Mouse (Mus musculus) stomach, embryonic 16.5 days (tissue): ENCODE measurements around the gene Spa17. TPM values are rescaled to one million over a fixed set of nuclear protein-coding genes. Genes with fewer than 3 reads are reported as not detected.
A peak's percentile ranks its signal among the peaks of the same experiment; 100 is the strongest.

Experiments
- ATAC-seq: fragments of 200-750 bp; cut with Nextera tagmentation; 2 replicates; pipeline ENCODE4 v1.8.0; 2017; ENCODE audit warnings: moderate number of reproducible peaks, moderate TSS enrichment; ENCODE audit not compliant: insufficient read depth, low FRiP score
- H3K27ac ChIP-seq: fragments of 300-500 bp; sonication (generic); 2 replicates; pipeline ENCODE4 v1.5.1; 2014; ENCODE audit warnings: low read length
- H3K27me3 ChIP-seq: fragments of 300-500 bp; sonication (generic); 2 replicates; pipeline ENCODE4 v1.6.1; 2014; ENCODE audit warnings: low read length, control low read depth, mixed read lengths; ENCODE audit not compliant: control insufficient read depth, insufficient read depth
- H3K36me3 ChIP-seq: fragments of 300-500 bp; sonication (generic); 2 replicates; pipeline ENCODE4 v1.6.1; 2014; ENCODE audit warnings: low read length; ENCODE audit not compliant: control insufficient read depth, insufficient read depth
- H3K4me1 ChIP-seq: fragments of 300-500 bp; sonication (generic); 2 replicates; pipeline ENCODE4 v1.6.1; 2014; ENCODE audit warnings: low read length, control low read depth, mixed read lengths; ENCODE audit not compliant: control insufficient read depth, insufficient read depth
- H3K4me2 ChIP-seq: fragments of 300-500 bp; sonication (generic); 2 replicates; pipeline ENCODE4 v1.6.1; 2014; ENCODE audit warnings: low read depth, low read length, mixed read lengths
- H3K4me3 ChIP-seq: fragments of 300-500 bp; sonication (generic); replicated peaks from 2 replicates; pipeline ENCODE4 v1.5.1; 2014; ENCODE audit warnings: mild to moderate bottlenecking, low read length
- H3K9ac ChIP-seq: fragments of 300-500 bp; sonication (generic); 2 replicates; pipeline ENCODE4 v1.6.1; 2014; ENCODE audit warnings: low read length
- H3K9me3 ChIP-seq: fragments of 300-500 bp; sonication (generic); replicated peaks from 2 replicates; pipeline ENCODE4 v1.6.1; 2016; ENCODE audit warnings: low read length, control low read depth; ENCODE audit not compliant: control insufficient read depth
- WGBS: fragments of 180-500 bp; shearing (Covaris S2); extraction: QIAGEN DNeasy Blood & Tissue Kit; methylation state at CpG from one replicate; pipeline ENCODE4 v1.1.7; 2014; 5-methylcytosine and 5-hydroxymethylcytosine counted together
- polyA plus RNA-seq: library from polyadenylated mRNA; unstranded; fragments of >200 nt; fragmentation: Nextera tagmentation; extraction: Ambion mirVana; gene quantifications from 2 replicates; pipeline ENCODE4 v1.2.1, GENCODE M21; 2015

The Spa17 gene
- polyA plus RNA-seq, 1 experiment from 2014 or later: 5.7 TPM

DNA sequence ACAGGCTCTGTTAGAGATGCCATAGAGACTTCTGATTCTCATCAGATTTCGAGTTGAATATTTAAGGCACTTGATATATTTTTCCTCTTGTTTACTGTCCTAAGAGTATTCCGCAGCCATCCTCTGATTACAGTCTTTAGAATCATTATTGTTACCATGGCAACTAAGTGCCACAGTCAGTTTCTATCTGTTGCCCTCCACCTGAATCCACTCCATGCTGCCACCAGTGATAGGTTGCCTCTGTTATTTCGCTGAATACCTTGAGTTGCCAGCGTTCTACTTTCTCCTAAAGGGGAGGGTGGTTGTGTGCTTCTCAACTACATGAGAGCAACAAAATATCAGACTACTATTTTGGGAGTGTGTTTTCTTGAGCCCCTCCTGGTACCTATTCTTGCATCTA is 26.8 kb downstream of the Spa17 start:
- H3K36me3 ChIP-seq: no peaks in the 10 kb centered on the region
- H3K27me3 ChIP-seq: no peaks in the 10 kb centered on the region
- 68% methylated on average over 4 of the region's 4 CpGs for WGBS
- H3K4me1 ChIP-seq: no peaks in the 10 kb centered on the region
- no peaks in the 10 kb centered on the region for H3K9me3 ChIP-seq
- no peak overlapping the region for H3K27ac ChIP-seq
- ATAC-seq: no peak
- H3K4me3 ChIP-seq: no peak overlapping the region
- no peak overlapping the region for H3K9ac ChIP-seq
- no peak overlapping the region for H3K4me2 ChIP-seq

GRCm38 (mm10) chr9:37583594-37583993 is 29.9 kb downstream of the Spa17 start:
- ATAC-seq: no peak

GRCm38 (mm10) chr9:37576436-37576930 is 37.0 kb downstream of the Spa17 start:
- Histone ChIP-seq H3K27me3 (no peaks in the 10 kb centered on the region), H3K36me3 (no peaks in the 10 kb centered on the region), H3K4me2 (no peak overlapping the region), H3K9me3 (no peaks in the 10 kb centered on the region), H3K9ac (no peak overlapping the region), H3K27ac (no peak overlapping the region), H3K4me1 (no peaks in the 10 kb centered on the region), H3K4me3 (no peak overlapping the region)
- 32% methylated on average over 14 of the region's 14 CpGs for WGBS
- ATAC-seq: no peak

More at GRCm38 (mm10) chr9:37583594-37583993, 29.9 kb downstream of the Spa17 start:
- Histone ChIP-seq H3K4me2 (no peak overlapping the region), H3K4me1 (no peaks in the 10 kb centered on the region), H3K36me3 (no peaks in the 10 kb centered on the region), H3K27ac (no peak overlapping the region), H3K4me3 (no peak overlapping the region), H3K9me3 (no peaks in the 10 kb centered on the region), H3K27me3 (no peaks in the 10 kb centered on the region), H3K9ac (no peak overlapping the region)
- WGBS: 87% methylated on average over 5 of the region's 5 CpGs

DNA sequence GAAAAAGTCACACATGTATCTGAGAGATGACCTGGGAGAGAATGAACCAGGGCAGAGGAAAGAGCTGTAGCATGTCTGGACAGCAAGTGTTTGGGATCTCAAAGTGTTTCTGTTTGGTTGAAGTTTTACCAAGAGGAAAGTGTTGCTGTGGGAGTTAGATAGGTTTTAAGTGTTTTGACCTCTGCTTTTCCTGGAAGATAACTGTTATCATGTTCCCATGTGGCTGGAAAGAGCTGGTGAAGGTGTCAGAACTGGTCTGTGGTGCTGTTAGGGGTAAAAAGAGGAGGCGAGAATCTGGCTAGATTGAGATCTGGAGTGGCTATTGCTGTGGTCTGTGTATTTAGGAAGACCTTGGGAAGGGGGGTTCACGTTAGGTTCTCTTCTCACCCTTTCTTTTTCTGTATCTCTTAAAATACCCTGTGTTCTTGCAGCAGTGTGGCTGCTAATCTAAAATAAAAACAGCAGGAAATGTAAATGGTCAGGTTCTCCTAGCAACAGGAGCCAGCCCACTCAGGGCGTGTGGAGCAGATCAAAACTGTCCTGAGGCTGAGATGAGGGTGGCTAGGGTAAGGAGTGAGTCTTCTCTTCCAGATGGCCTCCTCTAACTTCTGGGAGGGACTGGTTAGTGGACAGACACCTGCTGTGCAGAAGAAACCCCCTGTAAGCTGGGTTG is 41.2 kb downstream of the Spa17 start:
- Histone ChIP-seq H3K27me3 (no peaks in the 10 kb centered on the region), H3K4me2 (no peak overlapping the region), H3K36me3 (no peaks in the 10 kb centered on the region), H3K27ac (no peak overlapping the region), H3K9me3 (no peaks in the 10 kb centered on the region), H3K4me3 (no peak overlapping the region), H3K9ac (no peak overlapping the region), H3K4me1 (peaks cover 15% of the 10 kb centered on the region)
- WGBS: 41% methylated on average over 3 of the region's 3 CpGs
- ATAC-seq: no peak

GRCm38 (mm10) chr9:37569231-37569835 is 44.2 kb downstream of the Spa17 start:
- Histone ChIP-seq H3K27me3 (no peaks in the 10 kb centered on the region), H3K36me3 (no peaks in the 10 kb centered on the region), H3K4me2 (no peak overlapping the region), H3K27ac (no peak overlapping the region), H3K4me1 (peaks cover 15% of the 10 kb centered on the region), H3K9me3 (no peaks in the 10 kb centered on the region), H3K9ac (no peak overlapping the region), H3K4me3 (no peak overlapping the region)
- WGBS: 69% methylated on average over 2 of the region's 2 CpGs
- no peak for ATAC-seq

- no peaks in the 10 kb centered on the region for H3K9me3 ChIP-seq
- peak overlapping the region; percentile 17; the same call in 1 of the 2 replicates for H3K4me2 ChIP-seq
- no peak overlapping the region for H3K9ac ChIP-seq
- no peaks in the 10 kb centered on the region for H3K27me3 ChIP-seq
- H3K4me3 ChIP-seq: no peak overlapping the region
- WGBS: 37% methylated on average over 4 of the region's 4 CpGs
- H3K36me3 ChIP-seq: no peaks in the 10 kb centered on the region
- peak; percentile 56; the same call in 1 of the 2 replicates for ATAC-seq
- peaks cover 15% of the 10 kb centered on the region for H3K4me1 ChIP-seq
- no peak overlapping the region for H3K27ac ChIP-seq
Measured at GRCm38 (mm10) chr9:37568605-37569214, 44.8 kb downstream of the Spa17 start.

- peak overlapping the region; percentile 17 for H3K4me2 ChIP-seq
- H3K27me3 ChIP-seq: no peaks in the 10 kb centered on the region
- H3K4me1 ChIP-seq: peaks cover 15% of the 10 kb centered on the region
- no peaks in the 10 kb centered on the region for H3K9me3 ChIP-seq
- peak; percentile 25; the same call in 1 of the 2 replicates for ATAC-seq
- H3K4me3 ChIP-seq: no peak overlapping the region
- H3K36me3 ChIP-seq: no peaks in the 10 kb centered on the region
- no peak overlapping the region for H3K27ac ChIP-seq
- 27% methylated on average over 15 of the region's 15 CpGs for WGBS
- no peak overlapping the region for H3K9ac ChIP-seq
Measured at GRCm38 (mm10) chr9:37567892-37568604, 45.5 kb downstream of the Spa17 start.

DNA sequence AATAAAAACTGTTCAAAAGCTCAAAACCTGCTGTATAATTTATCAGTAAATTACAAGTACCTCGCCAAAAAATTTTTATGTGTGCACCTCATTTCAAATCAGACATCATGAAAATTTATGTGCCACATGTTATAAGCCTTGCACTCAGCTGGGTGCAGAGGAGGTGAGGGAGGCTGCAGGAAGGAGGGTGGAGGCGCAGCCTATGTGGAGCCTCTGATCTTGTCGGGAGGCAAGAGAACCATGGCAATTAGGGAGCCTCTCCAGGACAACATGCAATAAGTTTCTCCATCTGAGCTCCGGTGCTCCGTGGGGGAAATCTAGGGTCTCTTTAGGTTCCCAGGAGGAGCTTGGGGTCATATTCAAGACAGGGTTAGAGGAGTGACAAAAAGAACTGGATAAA is 46.1 kb downstream of the Spa17 start:
- ATAC-seq: no peak
- no peaks in the 10 kb centered on the region for H3K9me3 ChIP-seq
- H3K36me3 ChIP-seq: no peaks in the 10 kb centered on the region
- no peak overlapping the region for H3K4me3 ChIP-seq
- H3K4me2 ChIP-seq: peak overlapping the region; percentile 17; the same call in 1 of the 2 replicates
- H3K27ac ChIP-seq: no peak overlapping the region
- 50% methylated on average over 5 of the region's 5 CpGs for WGBS
- no peak overlapping the region for H3K9ac ChIP-seq
- H3K27me3 ChIP-seq: no peaks in the 10 kb centered on the region
- H3K4me1 ChIP-seq: peaks cover 15% of the 10 kb centered on the region
